Mouse (Mus musculus) heart, embryonic 13.5 days (tissue): ENCODE measurements around the gene Chd2. TPM values are rescaled to one million over a fixed set of nuclear protein-coding genes. Genes with fewer than 3 reads are reported as not detected.

Experiments used
- ATAC-seq: fragments of 200-750 bp; cut with Nextera tagmentation; 2 replicates; pipeline ENCODE4 v1.8.0; 2017; ENCODE audit warnings: moderate TSS enrichment; ENCODE audit not compliant: insufficient number of reproducible peaks, low FRiP score, low TSS enrichment; ENCODE audit errors: extremely low read depth
- H3K27ac ChIP-seq: fragments of 300-500 bp; sonication (generic); replicated peaks from 2 replicates; pipeline ENCODE4 v1.5.1; 2015; ENCODE audit warnings: moderate library complexity, mild to moderate bottlenecking, inconsistent platforms
- H3K27me3 ChIP-seq: fragments of 300-500 bp; sonication (generic); replicated peaks from 2 replicates; pipeline ENCODE4 v1.6.1; 2015; ENCODE audit warnings: mild to moderate bottlenecking, inconsistent platforms
- H3K36me3 ChIP-seq: fragments of 300-500 bp; sonication (generic); 2 replicates; pipeline ENCODE4 v1.6.1; 2015; ENCODE audit warnings: mild to moderate bottlenecking, inconsistent platforms
- H3K4me1 ChIP-seq: fragments of 300-500 bp; sonication (generic); 2 replicates; pipeline ENCODE4 v1.6.1; 2015; ENCODE audit warnings: inconsistent platforms
- H3K4me2 ChIP-seq: fragments of 300-500 bp; sonication (generic); 2 replicates; pipeline ENCODE4 v1.6.1; 2015; ENCODE audit warnings: inconsistent platforms, mild to moderate bottlenecking, moderate library complexity
- H3K4me3 ChIP-seq: fragments of 300-500 bp; sonication (generic); 2 replicates; pipeline ENCODE4 v1.5.1; 2015; ENCODE audit warnings: moderate library complexity, mild to moderate bottlenecking, inconsistent platforms
- H3K9ac ChIP-seq: fragments of 300-500 bp; sonication (generic); 2 replicates; pipeline ENCODE4 v1.6.1; 2015; ENCODE audit warnings: inconsistent platforms, mild to moderate bottlenecking, moderate library complexity
- H3K9me3 ChIP-seq: fragments of 300-500 bp; sonication (generic); 2 replicates; pipeline ENCODE4 v1.6.1; 2016; ENCODE audit warnings: inconsistent platforms
- WGBS: fragments of 180-500 bp; shearing (Covaris S2); methylation state at CpG from one replicate; pipeline ENCODE4 v1.1.7; 2015; ENCODE audit warnings: mixed read lengths; 5-methylcytosine and 5-hydroxymethylcytosine counted together
- polyA plus RNA-seq: library from polyadenylated mRNA; unstranded; fragments of >200 nt; fragmentation: Nextera tagmentation; extraction: Ambion mirVana; gene quantifications from 2 replicates; pipeline ENCODE4 v1.2.1, GENCODE M21; 2015

The Chd2 gene
- polyA plus RNA-seq, 1 experiment from 2014 or later: 31.3 TPM

GRCm38 (mm10) chr7:73537228-73537627, 4.4 kb downstream of the Chd2 start:
- Histone ChIP-seq H3K36me3 (peaks cover 25% of the 10 kb centered on the region), H3K4me2 (peak overlapping the region; percentile 73), H3K27ac (peak overlapping the region; percentile 83), H3K4me3 (peak overlapping the region; percentile 54), H3K9me3 (no peaks in the 10 kb centered on the region), H3K9ac (peak overlapping the region; percentile 79), H3K27me3 (no peaks in the 10 kb centered on the region), H3K4me1 (peaks cover 49% of the 10 kb centered on the region)
- ATAC-seq: no peak
- 14% methylated on average over 10 of the region's 10 CpGs for WGBS

- Histone ChIP-seq H3K4me3 (peak overlapping the region; percentile 54), H3K27me3 (no peaks in the 10 kb centered on the region), H3K36me3 (peaks cover 32% of the 10 kb centered on the region), H3K4me1 (peaks cover 53% of the 10 kb centered on the region), H3K4me2 (peak overlapping the region; percentile 73), H3K9ac (peak overlapping the region; percentile 79), H3K27ac (peak overlapping the region; percentile 22; the same call in 1 of the 2 replicates), H3K9me3 (no peaks in the 10 kb centered on the region)
- ATAC-seq: no peak
- WGBS: 67% methylated on average over 2 of the region's 2 CpGs
These were observed 5.1 kb downstream of the Chd2 start for GRCm38 (mm10) chr7:73536579-73536978.

GRCm38 (mm10) chr7:73535861-73536200, 5.8 kb downstream of the Chd2 start:
- no peak for ATAC-seq
- H3K4me2 ChIP-seq: peak overlapping the region; percentile 36; the same call in 1 of the 2 replicates
- peaks cover 38% of the 10 kb centered on the region for H3K36me3 ChIP-seq
- peaks cover 61% of the 10 kb centered on the region for H3K4me1 ChIP-seq
- peak overlapping the region; percentile 54; the same call in 1 of the 2 replicates for H3K9ac ChIP-seq
- H3K9me3 ChIP-seq: no peaks in the 10 kb centered on the region
- no peaks in the 10 kb centered on the region for H3K27me3 ChIP-seq
- H3K4me3 ChIP-seq: peak overlapping the region; percentile 1; the same call in 1 of the 2 replicates
- H3K27ac ChIP-seq: peak overlapping the region; percentile 68
- WGBS: 53% methylated on average over 4 of the region's 4 CpGs

- Histone ChIP-seq H3K36me3 (peaks cover 44% of the 10 kb centered on the region), H3K4me1 (peaks cover 65% of the 10 kb centered on the region), H3K27ac (peak overlapping the region; percentile 68), H3K9me3 (no peaks in the 10 kb centered on the region), H3K9ac (peak overlapping the region; percentile 54), H3K4me3 (peak overlapping the region; percentile 1), H3K27me3 (no peaks in the 10 kb centered on the region), H3K4me2 (peak overlapping the region; percentile 36)
- no peak for ATAC-seq
- WGBS: 45% methylated on average over 2 of the region's 2 CpGs
These were observed 6.4 kb downstream of the Chd2 start for GRCm38 (mm10) chr7:73534937-73535860.

GRCm38 (mm10) chr7:73533457-73533856, 8.2 kb downstream of the Chd2 start:
- Histone ChIP-seq H3K4me2 (peak overlapping the region; percentile 43), H3K4me1 (peaks cover 78% of the 10 kb centered on the region), H3K36me3 (peaks cover 58% of the 10 kb centered on the region), H3K27me3 (no peaks in the 10 kb centered on the region), H3K27ac (peak overlapping the region; percentile 76), H3K9me3 (no peaks in the 10 kb centered on the region), H3K4me3 (peak overlapping the region; percentile 16; the same call in 1 of the 2 replicates), H3K9ac (peak overlapping the region; percentile 69)
- WGBS: 26% methylated on average over 2 of the region's 2 CpGs
- ATAC-seq: no peak

GRCm38 (mm10) chr7:73532916-73533315, 8.7 kb downstream of the Chd2 start:
- peaks cover 78% of the 10 kb centered on the region for H3K4me1 ChIP-seq
- ATAC-seq: no peak
- 35% methylated on average over 3 of the region's 3 CpGs for WGBS
- peak overlapping the region; percentile 76 for H3K27ac ChIP-seq
- H3K9ac ChIP-seq: peak overlapping the region; percentile 69
- H3K9me3 ChIP-seq: no peaks in the 10 kb centered on the region
- H3K4me2 ChIP-seq: peak overlapping the region; percentile 43
- H3K36me3 ChIP-seq: peaks cover 61% of the 10 kb centered on the region
- no peaks in the 10 kb centered on the region for H3K27me3 ChIP-seq
- H3K4me3 ChIP-seq: no peak overlapping the region

- Histone ChIP-seq H3K36me3 (peaks cover 69% of the 10 kb centered on the region), H3K27ac (peak overlapping the region; percentile 67), H3K9ac (no peak overlapping the region), H3K27me3 (no peaks in the 10 kb centered on the region), H3K9me3 (no peaks in the 10 kb centered on the region), H3K4me2 (no peak overlapping the region), H3K4me3 (no peak overlapping the region), H3K4me1 (peaks cover 80% of the 10 kb centered on the region)
- 84% methylated on average over 3 of the region's 3 CpGs for WGBS
- ATAC-seq: no peak
These were observed 9.5 kb downstream of the Chd2 start for GRCm38 (mm10) chr7:73532139-73532538.

- no peak for ATAC-seq
- WGBS: 67% methylated on average over 7 of the region's 7 CpGs
These were observed 10.0 kb downstream of the Chd2 start for GRCm38 (mm10) chr7:73531506-73532093.

GRCm38 (mm10) chr7:73530846-73531245, 10.8 kb downstream of the Chd2 start:
- Histone ChIP-seq H3K4me1 (peaks cover 78% of the 10 kb centered on the region), H3K4me3 (no peak overlapping the region), H3K27me3 (no peaks in the 10 kb centered on the region), H3K9ac (peak overlapping the region; percentile 56; the same call in 1 of the 2 replicates), H3K4me2 (no peak overlapping the region), H3K36me3 (peaks cover 73% of the 10 kb centered on the region), H3K9me3 (no peaks in the 10 kb centered on the region), H3K27ac (peak overlapping the region; percentile 67)
- ATAC-seq: no peak
- WGBS: 76% methylated on average over 5 of the region's 5 CpGs

More at GRCm38 (mm10) chr7:73531506-73532093, 10.0 kb downstream of the Chd2 start:
- H3K4me1 ChIP-seq: peaks cover 80% of the 10 kb centered on the region
- H3K9me3 ChIP-seq: no peaks in the 10 kb centered on the region
- H3K27me3 ChIP-seq: no peaks in the 10 kb centered on the region
- peak overlapping the region; percentile 56 for H3K9ac ChIP-seq
- H3K27ac ChIP-seq: peak overlapping the region; percentile 67
- no peak overlapping the region for H3K4me3 ChIP-seq
- peak overlapping the region; percentile 5; the same call in 1 of the 2 replicates for H3K4me2 ChIP-seq
- peaks cover 74% of the 10 kb centered on the region for H3K36me3 ChIP-seq

- Histone ChIP-seq H3K36me3 (peaks cover 66% of the 10 kb centered on the region), H3K4me3 (no peak overlapping the region), H3K27ac (no peak overlapping the region), H3K4me1 (peaks cover 72% of the 10 kb centered on the region), H3K9me3 (no peaks in the 10 kb centered on the region), H3K27me3 (no peaks in the 10 kb centered on the region), H3K4me2 (no peak overlapping the region), H3K9ac (no peak overlapping the region)
- ATAC-seq: no peak
- WGBS: 88% methylated on average over 5 of the region's 5 CpGs
These were observed 11.5 kb downstream of the Chd2 start for GRCm38 (mm10) chr7:73530164-73530563.

GRCm38 (mm10) chr7:73529261-73529660, 12.4 kb downstream of the Chd2 start:
- Histone ChIP-seq H3K4me1 (peaks cover 71% of the 10 kb centered on the region), H3K9ac (no peak overlapping the region), H3K4me3 (no peak overlapping the region), H3K36me3 (peaks cover 66% of the 10 kb centered on the region), H3K27me3 (no peaks in the 10 kb centered on the region), H3K9me3 (no peaks in the 10 kb centered on the region), H3K4me2 (no peak overlapping the region), H3K27ac (peak overlapping the region; percentile 39; the same call in 1 of the 2 replicates)
- no peak for ATAC-seq
- WGBS: 87% methylated on average over 6 of the region's 6 CpGs
